Mouse (Mus musculus): ENCODE results near the gene Nipbl. TPM values are rescaled to one million over a fixed set of nuclear protein-coding genes. Genes with fewer than 3 reads are reported as not detected.
A peak's percentile ranks its signal among the peaks of the same experiment; 100 is the strongest.

Nipbl gene
- total RNA-seq, 2 experiments from 2014 or later = 29.9 to 31.4 TPM

DNA sequence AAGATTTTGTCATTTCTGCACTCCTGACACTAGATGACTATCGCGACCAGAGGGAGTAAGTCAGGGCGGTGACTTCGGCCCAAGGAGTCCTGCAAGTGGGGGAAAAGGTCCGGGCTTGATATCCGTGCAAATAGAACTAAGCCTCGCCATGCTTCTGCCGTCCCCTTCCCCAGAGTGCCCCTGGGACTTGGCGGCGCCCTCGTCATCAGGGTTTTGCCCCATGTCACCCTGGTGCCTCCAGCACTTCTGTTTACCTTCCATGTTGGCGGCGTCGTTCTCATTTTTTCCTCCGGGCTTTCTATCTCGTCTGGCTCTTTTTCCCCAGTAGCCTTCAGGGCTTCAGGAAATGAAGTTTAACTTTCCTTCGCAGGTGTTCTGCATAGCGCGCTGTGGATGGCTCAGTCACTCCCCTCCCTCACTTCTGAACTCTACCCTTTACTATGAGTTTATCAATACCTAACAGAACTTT, 1.7 kb upstream of the Nipbl start:
- Histone ChIP-seq H3K27ac (peak overlapping the region; percentile 47; the same call in 1 of the 2 replicates), H3K4me3 (peak overlapping the region; percentile 79)
- intact Hi-C loops (cut with DNase I) = loop anchor here (1.0 to 10.0 kb wide), 4 partner anchors 63 to 281 kb away; partner anchors contain the start of gene Cplane1
- no peak for DNase-seq (ENCODE audit: extremely low spot score in 1 of 2, low spot score in 2 of 2)
- no peak for TF ChIP-seq CTCF (IDR thresholded peaks at IDR 0.05)

DNA sequence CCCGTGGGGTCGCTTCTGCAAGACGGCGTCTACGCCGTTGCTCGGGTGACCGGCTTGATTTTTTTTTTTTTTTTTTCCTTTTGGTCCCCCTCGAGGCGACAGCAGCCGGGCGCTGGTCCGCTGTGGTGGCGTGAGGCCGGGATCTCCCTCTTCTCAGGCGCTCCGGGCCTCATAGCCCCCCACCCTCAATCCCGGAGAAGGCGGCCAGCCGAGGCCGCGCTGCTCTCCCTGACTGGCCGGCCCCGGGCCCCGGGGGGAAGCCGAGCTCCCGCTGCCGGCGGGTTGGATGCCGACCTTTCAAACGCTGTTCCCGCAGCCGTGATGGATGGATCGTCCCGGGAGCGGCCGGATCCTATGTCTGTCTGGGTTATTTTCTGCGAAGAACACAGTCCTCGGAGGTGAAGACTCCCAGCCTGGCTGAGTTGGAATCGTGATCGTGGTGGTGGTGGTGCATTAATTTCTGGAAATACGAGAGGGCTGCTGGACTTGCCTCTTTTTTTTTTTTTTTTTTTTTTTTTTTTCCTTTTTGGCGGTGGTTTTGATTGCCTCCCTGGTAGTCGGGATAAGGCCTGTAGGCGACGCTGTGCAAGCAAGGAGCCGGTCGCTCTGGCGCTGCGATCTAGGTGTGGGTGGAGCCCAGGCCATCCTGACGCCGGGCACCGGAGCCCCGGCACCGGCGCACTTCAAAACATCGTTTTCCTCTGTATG, 781 bp upstream of the Nipbl start:
- intact Hi-C loops (cut with DNase I) = loop anchor here (1.0 to 10.0 kb wide), 3 partner anchors 62 to 280 kb away; partner anchors contain the start of gene Cplane1

DNA sequence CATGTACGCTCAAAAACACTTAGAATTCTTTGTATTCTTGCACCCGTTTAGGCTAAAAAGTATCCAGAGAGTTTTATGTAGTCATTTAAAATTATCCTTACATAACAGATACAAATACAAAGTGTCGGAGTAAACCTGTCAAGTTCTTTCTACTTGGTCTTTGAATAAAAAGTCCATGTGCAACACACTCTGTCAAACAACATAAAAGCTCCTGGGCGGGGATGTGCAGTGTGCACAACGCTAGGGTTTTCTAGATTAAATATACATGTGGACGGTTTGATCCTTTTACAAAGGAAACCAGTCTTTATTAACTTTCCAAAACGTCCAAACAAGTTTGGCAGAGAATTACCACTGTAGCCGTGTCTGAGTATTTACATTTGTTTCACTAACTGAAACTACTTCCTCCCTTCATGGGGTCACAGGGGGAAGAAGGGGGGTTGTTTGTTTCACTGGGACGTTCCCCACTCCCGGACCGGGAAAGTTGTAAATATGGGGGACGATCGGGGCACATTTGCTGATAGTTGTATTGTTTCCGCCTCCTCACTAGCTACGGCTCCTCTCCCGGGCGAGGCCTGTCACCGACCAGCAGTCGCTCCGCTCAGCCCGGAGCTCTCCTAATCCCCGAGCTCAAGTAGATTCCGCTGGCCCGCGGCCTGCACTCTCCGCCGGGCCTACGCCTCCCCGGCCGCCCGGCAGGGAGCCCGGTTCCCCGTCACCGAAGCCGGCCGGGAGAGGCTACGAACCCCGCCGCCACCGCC, 916 bp downstream of the Nipbl start:
- intact Hi-C loops (cut with DNase I) = loop anchor here (10.0 kb wide), 1 partner anchor 279 kb away; the partner anchor contains the start of gene Cplane1
- peak overlapping the region; percentile 79 for H3K4me3 ChIP-seq
- peak; percentile 44 to 67 for DNase-seq (ENCODE audit: extremely low spot score in 1 of 2, low spot score in 2 of 2)
- no peak; the same call in 1 of the 2 replicates for TF ChIP-seq CTCF (IDR thresholded peaks at IDR 0.05)
- H3K27ac ChIP-seq = peak overlapping the region; percentile 92

More for the DNA sequence above, 781 bp upstream of the Nipbl start:
- peak overlapping the region; percentile 79 for H3K4me3 ChIP-seq
- peak; percentile 68 to 77 for DNase-seq (ENCODE audit: extremely low spot score in 1 of 2, low spot score in 2 of 2)
- peak overlapping the region; percentile 94 for H3K27ac ChIP-seq
- TF ChIP-seq CTCF (IDR thresholded peaks at IDR 0.05) = peak; percentile 72

DNA sequence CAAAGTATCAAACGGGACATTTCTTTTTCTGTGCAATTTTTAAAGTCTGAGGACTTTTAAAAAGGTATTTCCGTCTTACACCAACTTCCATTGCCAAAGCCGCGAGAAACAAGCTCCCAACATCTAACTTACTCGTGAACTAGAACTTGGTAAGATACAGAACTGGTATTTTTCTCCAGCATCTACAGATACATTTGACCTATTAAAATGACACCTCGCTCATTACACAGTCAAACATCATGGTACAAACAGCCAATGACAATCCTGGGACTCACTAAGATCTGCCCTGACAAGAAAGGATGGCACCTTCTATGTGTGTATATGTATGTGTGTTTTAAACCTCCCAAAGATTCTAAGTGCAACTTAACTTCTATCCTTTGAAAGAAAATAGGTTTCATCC, 1.5 kb downstream of the Nipbl start:
- peak overlapping the region; percentile 79 for H3K4me3 ChIP-seq
- intact Hi-C loops (cut with DNase I) = loop anchor here (10.0 kb wide), 1 partner anchor 278 kb away; the partner anchor contains the start of gene Cplane1
- H3K27ac ChIP-seq = peak overlapping the region; percentile 12; the same call in 1 of the 2 replicates
- DNase-seq (ENCODE audit: extremely low spot score in 1 of 2, low spot score in 2 of 2) = no peak
- TF ChIP-seq CTCF (IDR thresholded peaks at IDR 0.05) = no peak

DNA sequence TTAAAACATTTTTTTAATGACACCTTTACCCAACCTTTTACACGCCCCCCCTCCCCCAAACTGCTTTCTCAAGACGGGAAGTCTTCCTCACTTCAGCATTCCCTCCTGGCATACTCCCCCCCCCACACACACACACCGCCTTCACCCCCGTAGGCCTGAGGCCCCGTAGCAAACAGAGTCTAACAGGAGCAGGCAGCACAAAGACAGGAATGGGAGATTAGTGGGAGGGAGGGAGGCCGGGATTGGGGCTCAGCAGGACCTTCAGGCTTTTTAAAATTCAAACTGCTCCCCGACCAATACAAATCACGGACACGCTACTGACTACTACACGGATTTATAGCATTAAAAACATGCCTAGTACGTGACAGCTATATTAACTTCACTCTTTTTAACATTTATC, 2.1 kb downstream of the Nipbl start:
- Histone ChIP-seq H3K27ac (peak overlapping the region; percentile 12; the same call in 1 of the 2 replicates), H3K4me3 (peak overlapping the region; percentile 79)
- DNase-seq (ENCODE audit: extremely low spot score in 1 of 2, low spot score in 2 of 2) = no peak
- TF ChIP-seq CTCF (IDR thresholded peaks at IDR 0.05) = no peak
- intact Hi-C loops (cut with DNase I) = loop anchor here (10.0 kb wide), 1 partner anchor 277 kb away; the partner anchor contains the start of gene Cplane1

DNA sequence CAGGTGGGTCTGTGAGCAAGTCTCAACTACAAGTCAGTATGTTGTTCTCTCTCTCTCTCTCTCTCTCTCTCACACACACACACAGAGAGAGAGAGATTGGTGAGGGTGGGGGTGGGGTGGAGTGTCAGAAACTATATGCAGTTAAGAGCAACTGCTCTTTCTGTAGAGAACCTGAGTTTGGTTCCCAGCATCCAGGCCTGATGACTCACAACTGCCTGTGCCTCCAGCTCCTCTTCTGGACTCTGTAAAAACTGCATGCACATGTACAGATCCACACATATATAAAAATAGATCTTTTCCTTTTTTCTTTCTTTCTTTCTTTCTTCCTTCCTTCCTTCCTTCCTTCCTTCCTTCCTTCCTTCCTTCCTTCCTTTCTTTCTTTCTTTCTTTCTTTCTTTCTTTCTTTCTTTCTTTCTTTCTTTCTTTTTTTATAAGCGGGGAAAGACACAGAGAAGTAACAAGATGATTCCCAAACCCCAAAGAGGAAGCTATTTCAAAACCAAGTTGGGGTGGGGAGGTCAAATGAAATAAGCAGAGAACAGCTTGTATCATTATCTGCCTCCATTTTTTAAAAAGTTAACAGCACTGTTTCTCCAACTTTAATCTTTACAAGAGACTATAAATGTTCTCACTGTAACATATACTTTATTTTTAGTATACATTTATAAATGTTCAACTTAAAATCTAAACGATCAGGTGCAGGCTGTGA, 10.9 kb downstream of the Nipbl start:
- intact Hi-C loops (cut with DNase I) = no loop called here
- H3K27ac ChIP-seq = no peak overlapping the region
- no peak overlapping the region for H3K4me3 ChIP-seq
- DNase-seq (ENCODE audit: extremely low spot score in 1 of 2, low spot score in 2 of 2) = no peak
- no peak; the same call in none of the 2 replicates for TF ChIP-seq CTCF (IDR thresholded peaks at IDR 0.05)

DNA sequence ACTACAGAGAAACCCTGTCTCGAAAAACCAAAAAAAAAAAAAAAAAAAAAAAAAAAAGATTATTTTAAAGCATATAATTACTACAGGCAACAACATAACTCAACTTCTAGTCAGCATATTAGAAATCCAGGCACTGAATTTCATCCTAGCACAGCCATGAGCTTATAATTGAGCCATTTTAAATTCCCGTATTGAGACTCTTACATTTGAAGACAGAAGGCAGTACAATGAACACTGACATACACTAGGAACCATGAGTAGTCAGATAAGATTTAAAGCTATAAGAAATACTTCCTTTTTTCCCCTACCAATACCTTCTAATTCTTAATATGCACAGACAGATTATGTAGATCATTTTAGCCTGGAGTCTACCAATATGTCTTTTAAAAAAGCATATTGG, 11.7 kb downstream of the Nipbl start:
- no peak for DNase-seq (ENCODE audit: extremely low spot score in 1 of 2, low spot score in 2 of 2)
- TF ChIP-seq CTCF (IDR thresholded peaks at IDR 0.05) = no peak
- intact Hi-C loops (cut with DNase I) = no loop called here
- Histone ChIP-seq H3K4me3 (no peak overlapping the region), H3K27ac (no peak overlapping the region)

DNA sequence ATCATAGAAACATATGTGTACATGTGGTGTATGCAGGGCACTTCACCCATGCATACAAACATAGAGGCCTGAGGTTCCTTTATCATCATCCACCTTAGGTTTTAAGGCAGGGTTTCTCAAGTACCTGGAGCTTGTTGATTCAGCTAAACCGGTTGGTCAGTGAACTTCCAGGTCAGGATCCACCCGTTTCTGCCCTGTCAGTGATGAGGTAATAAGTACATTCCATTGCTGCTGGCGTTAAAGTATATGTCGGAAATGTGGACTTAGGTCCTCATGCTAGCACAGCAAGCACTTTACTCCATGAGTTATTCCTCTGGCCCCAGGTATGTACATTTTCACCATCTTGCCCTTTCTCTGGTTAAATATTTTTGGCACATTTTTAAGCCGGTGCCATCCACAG, 14.8 kb downstream of the Nipbl start:
- TF ChIP-seq CTCF (IDR thresholded peaks at IDR 0.05) = no peak
- Histone ChIP-seq H3K27ac (no peak overlapping the region), H3K4me3 (no peak overlapping the region)
- DNase-seq (ENCODE audit: extremely low spot score in 1 of 2, low spot score in 2 of 2) = no peak
- intact Hi-C loops (cut with DNase I) = no loop called here

DNA sequence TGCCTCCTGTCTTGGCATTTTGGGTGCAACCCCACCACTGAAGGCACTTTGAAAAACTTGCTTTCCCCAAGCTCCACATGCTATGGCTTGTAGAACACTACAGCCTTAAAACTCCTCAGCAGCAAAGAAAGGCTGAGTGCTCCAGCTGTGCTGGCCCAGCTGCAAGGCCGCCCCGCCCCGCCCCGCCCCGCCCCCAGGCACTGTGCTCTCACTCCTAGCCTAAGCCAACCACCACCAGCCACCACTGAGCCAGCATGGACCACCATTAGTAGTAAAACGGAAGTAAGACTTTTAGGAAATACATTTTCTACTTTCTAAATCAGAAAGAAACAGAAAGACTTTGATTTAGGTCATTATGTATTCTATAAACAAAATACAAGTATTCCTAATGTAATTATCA, 23.4 kb downstream of the Nipbl start:
- no peak overlapping the region for H3K27ac ChIP-seq
- H3K4me3 ChIP-seq = no peak overlapping the region
- no peak for TF ChIP-seq CTCF (IDR thresholded peaks at IDR 0.05)
- no peak for DNase-seq (ENCODE audit: extremely low spot score in 1 of 2, low spot score in 2 of 2)
- intact Hi-C loops (cut with DNase I) = no loop called here

DNA sequence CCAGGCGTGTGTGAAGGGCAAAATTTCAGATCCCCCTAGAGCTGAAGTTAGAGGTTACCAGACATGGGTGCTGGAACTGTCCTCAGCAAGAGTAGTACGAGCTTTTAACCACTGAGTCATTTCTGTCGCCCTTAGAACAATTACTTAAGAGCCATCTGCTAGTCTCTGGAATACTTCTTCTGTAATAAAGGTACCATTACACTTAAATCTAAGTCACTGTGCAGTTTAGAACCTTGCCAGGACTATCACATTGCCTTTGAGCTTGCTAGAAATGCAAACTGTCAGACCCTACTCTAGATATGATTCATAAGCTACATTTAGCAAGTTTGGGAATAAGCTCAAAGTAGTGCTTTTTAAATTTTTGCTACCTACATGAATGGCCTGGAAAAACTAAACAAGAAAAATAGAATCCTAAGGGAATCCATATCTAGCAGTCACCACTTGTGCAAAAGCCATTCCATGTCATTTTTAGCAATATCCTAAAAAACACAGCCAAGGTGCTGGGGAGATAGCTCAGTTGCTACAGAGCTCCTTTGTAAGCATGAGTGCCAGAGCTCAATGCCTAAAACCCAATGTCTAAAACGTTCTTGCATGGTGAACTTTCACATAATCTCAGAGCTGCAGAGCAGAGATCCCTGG, 27.6 kb downstream of the Nipbl start:
- no peak for DNase-seq (ENCODE audit: extremely low spot score in 1 of 2, low spot score in 2 of 2)
- H3K4me3 ChIP-seq = no peak overlapping the region
- TF ChIP-seq CTCF (IDR thresholded peaks at IDR 0.05) = no peak
- H3K27ac ChIP-seq = no peak overlapping the region
- intact Hi-C loops (cut with DNase I) = no loop called here

DNA sequence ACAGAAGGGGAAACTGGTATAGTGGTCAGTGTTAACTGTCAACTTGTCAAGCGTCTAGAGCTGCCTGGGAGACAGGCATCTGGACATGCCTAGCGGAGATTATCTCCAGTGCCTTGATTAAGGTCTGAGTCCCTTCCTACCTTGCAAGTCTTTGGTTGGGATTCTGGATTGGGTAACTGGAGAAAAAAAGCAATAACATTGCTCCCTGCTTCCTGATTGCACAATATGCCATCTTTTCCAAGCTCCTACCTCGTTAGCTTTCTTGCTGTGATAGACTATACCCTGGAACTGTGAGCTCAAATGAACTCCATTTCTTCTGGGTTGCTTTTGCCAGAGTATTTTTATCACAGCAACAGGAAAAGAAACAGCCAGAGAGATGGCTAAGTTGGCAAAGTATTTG, 30.9 kb downstream of the Nipbl start:
- DNase-seq (ENCODE audit: extremely low spot score in 1 of 2, low spot score in 2 of 2) = no peak
- intact Hi-C loops (cut with DNase I) = no loop called here
- Histone ChIP-seq H3K4me3 (no peak overlapping the region), H3K27ac (no peak overlapping the region)
- no peak for TF ChIP-seq CTCF (IDR thresholded peaks at IDR 0.05)
